Comparison of ENCODE assay signal across 12 mouse cellular contexts in the genomic region with DNA sequence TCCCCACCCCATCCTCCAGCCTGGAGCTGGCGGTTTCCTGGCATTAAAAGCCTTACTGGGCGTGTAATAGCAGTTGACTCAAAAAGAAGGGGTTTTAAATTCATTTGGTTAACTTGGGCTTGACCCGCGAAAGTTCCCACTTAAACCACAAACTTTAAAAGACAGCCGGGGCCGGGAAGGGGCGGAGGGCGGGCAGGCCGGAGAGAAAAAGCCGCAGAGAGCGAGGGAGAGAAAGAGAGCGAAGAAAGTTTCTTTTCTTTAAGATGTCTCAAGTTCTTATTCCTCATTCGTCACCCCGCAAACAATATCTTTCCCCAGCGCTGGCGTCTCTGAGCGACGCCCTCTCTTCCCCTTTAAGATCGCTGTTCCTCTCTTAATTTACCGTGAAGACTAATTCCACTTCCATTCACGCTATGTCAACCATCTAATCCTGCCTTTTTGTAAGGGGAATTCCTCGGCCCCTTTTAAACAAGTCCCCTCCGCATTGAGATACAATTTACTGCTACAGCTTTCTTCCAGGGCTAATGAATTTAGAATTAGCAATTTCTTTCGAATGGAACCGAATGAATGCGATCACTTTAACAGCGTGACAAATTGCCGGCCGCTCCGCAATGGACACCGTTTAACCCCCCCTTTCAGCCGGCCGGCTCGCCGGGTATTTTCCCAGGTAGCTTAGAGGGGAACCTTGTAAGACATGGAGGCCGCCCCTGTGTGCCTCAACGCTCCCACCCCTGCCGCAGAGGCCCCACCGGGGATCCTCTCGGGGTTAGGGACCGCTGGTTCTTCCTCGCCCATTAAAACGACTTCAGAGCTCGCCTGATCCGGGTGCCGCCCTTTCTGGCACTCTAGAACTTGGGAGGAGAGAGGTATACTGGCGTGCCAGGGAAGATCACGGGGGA. TPM values are rescaled to one million over a fixed set of nuclear protein-coding genes. Genes with fewer than 3 reads are reported as not detected.
DNase-seq lines count a peak whose midpoint lies in the region; ATAC-seq and TF ChIP-seq lines count a peak whose summit lies in the region.
"Had no signal": no experiment of that assay in that cellular context is flagged by ENCODE, and none has a peak within 500 bp of the region (broad histone marks: within the 10 kb centered on the region; RNA-seq: fewer than 3 reads in every experiment).

No protein-coding gene starts in this region.

- no peak for ATAC-seq in hindbrain, embryonic 11.5 days (ENCODE audit: low FRiP score)
- peak; percentile 38; the same call in 1 of the 2 replicates for ATAC-seq in midbrain, embryonic 15.5 days (replicated peaks)
- no peak for ATAC-seq in monocyte, adult 5-6 weeks (replicated peaks; ENCODE audit: insufficient number of reproducible peaks, low FRiP score, low TSS enrichment, poor library complexity, severe bottlenecking)

- TF ChIP-seq CTCF in left cerebral cortex, adult 2 months (IDR thresholded peaks at IDR 0.05): no peak

- peaks cover 100% of the 10 kb centered on the region for H3K27me3 ChIP-seq in heart, embryonic 10.5 days (ENCODE audit: insufficient read depth, poor library complexity, severe bottlenecking)
- peaks cover 94% of the 10 kb centered on the region for H3K27me3 ChIP-seq in hindbrain, embryonic 11.5 days (ENCODE audit: control insufficient read depth, insufficient read depth, low read length)
- peaks cover 96% of the 10 kb centered on the region for H3K27me3 ChIP-seq in midbrain, embryonic 15.5 days (replicated peaks)

- intact Hi-C loops in left cerebral cortex, adult 2 months (cut with DNase I): no loop called here

- no peak overlapping the region for H3K27ac ChIP-seq in heart, embryonic 10.5 days
- 0 out of 2 replicates have a peak overlapping the region, but pooled peaks have one; percentile 17 for H3K27ac ChIP-seq in hindbrain, embryonic 11.5 days (ENCODE audit: low read depth, low read length)
- no peak overlapping the region for H3K27ac ChIP-seq in midbrain, embryonic 15.5 days
- no peak overlapping the region for H3K27ac ChIP-seq in left cerebral cortex, adult 2 months

- peaks cover 42% of the 10 kb centered on the region for H3K4me1 ChIP-seq in heart, embryonic 10.5 days
- H3K4me1 ChIP-seq in hindbrain, embryonic 11.5 days (replicated peaks; ENCODE audit: control insufficient read depth, insufficient read depth, low read length): peaks cover 41% of the 10 kb centered on the region
- peaks cover 48% of the 10 kb centered on the region for H3K4me1 ChIP-seq in midbrain, embryonic 15.5 days

- H3K4me2 ChIP-seq in hindbrain, embryonic 11.5 days (replicated peaks; ENCODE audit: low read depth, low read length): peak overlapping the region; percentile 3; the same call in 1 of the 2 replicates
- H3K4me2 ChIP-seq in midbrain, embryonic 15.5 days: peak overlapping the region; percentile 31; the same call in 1 of the 2 replicates

- H3K9me3 ChIP-seq in heart, embryonic 10.5 days: no peaks in the 10 kb centered on the region
- no peaks in the 10 kb centered on the region for H3K9me3 ChIP-seq in hindbrain, embryonic 11.5 days (ENCODE audit: control insufficient read depth, low read length)
- H3K9me3 ChIP-seq in midbrain, embryonic 15.5 days: no peaks in the 10 kb centered on the region

- H3K36me3 ChIP-seq in heart, embryonic 10.5 days: no peaks in the 10 kb centered on the region
- no peaks in the 10 kb centered on the region for H3K36me3 ChIP-seq in hindbrain, embryonic 11.5 days (ENCODE audit: control insufficient read depth, insufficient read depth, low read length)
- H3K36me3 ChIP-seq in midbrain, embryonic 15.5 days (replicated peaks): no peaks in the 10 kb centered on the region

- DNase-seq in heart, embryonic 10.5 days (ENCODE audit: low spot score): no peak
- no peak for DNase-seq in heart, postnatal 4 days
- DNase-seq in embryo, embryonic 10.5 days (ENCODE audit: low spot score): peak; percentile 82
- peak; percentile 74 for DNase-seq in hindbrain, embryonic 11.5 days (ENCODE audit: low spot score)
- no peak for DNase-seq in left cerebral cortex, adult 2 months (ENCODE audit: extremely low spot score in 1 of 2, low spot score in 2 of 2)
- DNase-seq in adrenal gland, postnatal 36 days: no peak
- DNase-seq: kidney, postnatal 25 days had no signal

- no peak overlapping the region for H3K9ac ChIP-seq in hindbrain, embryonic 11.5 days (ENCODE audit: low read depth, low read length)
- 0 out of 2 replicates have a peak overlapping the region, but pooled peaks have one; percentile 19 for H3K9ac ChIP-seq in midbrain, embryonic 15.5 days

- H3K4me3 ChIP-seq in heart, embryonic 10.5 days: peak overlapping the region; percentile 6; the same call in 1 of the 2 replicates
- H3K4me3 ChIP-seq in hindbrain, embryonic 11.5 days (ENCODE audit: low read depth, low read length): peak overlapping the region; percentile 27
- H3K4me3 ChIP-seq in midbrain, embryonic 15.5 days: peak overlapping the region; percentile 25
- no peak overlapping the region for H3K4me3 ChIP-seq in left cerebral cortex, adult 2 months

- 1% methylated on average over 48 of the region's 48 CpGs for WGBS in heart, embryonic 10.5 days
- under 1% methylated on average over 48 of the region's 48 CpGs for WGBS in hindbrain, embryonic 11.5 days
- under 1% methylated on average over 48 of the region's 48 CpGs for WGBS in midbrain, embryonic 15.5 days

RNA-seq across cellular contexts. Expression of a gene that starts 1.0 kb away (rescaled TPM):
- polyA plus RNA-seq in heart, embryonic 10.5 days (2016; fragmentation: Nextera tagmentation; extraction: Ambion mirVana): not detected in 2 replicates
- not detected for total RNA-seq in heart, postnatal 4 days (2021)
- polyA plus RNA-seq in hindbrain, embryonic 11.5 days (2014; fragmentation: Nextera tagmentation; extraction: Ambion mirVana): 4.0 and 6.7 TPM in 2 replicates
- 5.4 and 5.9 TPM in 2 replicates for polyA plus RNA-seq in midbrain, embryonic 15.5 days (2015; fragmentation: Nextera tagmentation; extraction: Ambion mirVana)
- total RNA-seq in left cerebral cortex, adult 2 months (2021): under 1 TPM; 0.14 to 0.72 TPM
- not detected for total RNA-seq in adrenal gland, postnatal 36 days (2021)
- total RNA-seq in monocyte, adult 5-6 weeks (2017): not detected in 3 replicates
- total RNA-seq: megakaryocyte progenitor cell, adult 5-6 weeks had no signal
- polyA plus RNA-seq: C2C12; spleen, adult 2 months had no signal

RNA-seq across cellular contexts. Expression of a gene that starts 29.7 kb away (rescaled TPM):
- polyA plus RNA-seq in heart, embryonic 10.5 days (2016; fragmentation: Nextera tagmentation; extraction: Ambion mirVana): 63.0 and 76.3 TPM in 2 replicates
- 10 to 100 TPM; 21.6 to 22.9 TPM for total RNA-seq in heart, postnatal 4 days (2021)
- polyA plus RNA-seq in hindbrain, embryonic 11.5 days (2014; fragmentation: Nextera tagmentation; extraction: Ambion mirVana): 50.8 and 56.6 TPM in 2 replicates
- 40.3 and 46.0 TPM in 2 replicates for polyA plus RNA-seq in midbrain, embryonic 15.5 days (2015; fragmentation: Nextera tagmentation; extraction: Ambion mirVana)
- 10 to 100 TPM; 21.3 to 22.8 TPM for total RNA-seq in left cerebral cortex, adult 2 months (2021)
- 10 to 100 TPM; 24.7 to 29.5 TPM for total RNA-seq in adrenal gland, postnatal 36 days (2021)
- total RNA-seq in monocyte, adult 5-6 weeks (2017): 25.4 to 40.2 TPM (median 28.2 TPM) in 3 replicates

RNA-seq across cellular contexts. Expression of a gene that starts 47.3 kb away (rescaled TPM):
- 40.5 and 43.1 TPM in 2 replicates for polyA plus RNA-seq in heart, embryonic 10.5 days (2016; fragmentation: Nextera tagmentation; extraction: Ambion mirVana)
- total RNA-seq in heart, postnatal 4 days (2021): 10 to 100 TPM; 80.1 to 90.6 TPM
- polyA plus RNA-seq in hindbrain, embryonic 11.5 days (2014; fragmentation: Nextera tagmentation; extraction: Ambion mirVana): 28.6 and 30.2 TPM in 2 replicates
- polyA plus RNA-seq in midbrain, embryonic 15.5 days (2015; fragmentation: Nextera tagmentation; extraction: Ambion mirVana): 21.7 and 22.0 TPM in 2 replicates
- total RNA-seq in left cerebral cortex, adult 2 months (2021): 10 to 100 TPM; 41.0 to 43.2 TPM
- 10 to 100 TPM; 61.8 to 69.2 TPM for total RNA-seq in adrenal gland, postnatal 36 days (2021)
- total RNA-seq in monocyte, adult 5-6 weeks (2017): 22.7 to 41.9 TPM (median 30.4 TPM) in 3 replicates

Comparison
In these comparisons a context has a peak if more than half of its experiments do, and no peak if none do; other contexts are left out.
1. DNase-seq: peak in embryo, embryonic 10.5 days (single experiment) and hindbrain, embryonic 11.5 days (single experiment); none in heart, embryonic 10.5 days (single experiment), heart, postnatal 4 days (single experiment), left cerebral cortex, adult 2 months (0 of 2) and adrenal gland, postnatal 36 days (0 of 2).